Mouse (Mus musculus) gastrocnemius, adult 2 months (tissue): ENCODE measurements around the gene Abhd16b. TPM values are rescaled to one million over a fixed set of nuclear protein-coding genes. Genes with fewer than 3 reads are reported as not detected.

Experiments
- DNase-seq: peaks from one replicate; pipeline ENCODE4 v3.0.0; 2022
- H3K27ac ChIP-seq: fragments of 200-600 bp; 2 replicates; pipeline ENCODE4 v1.8.1; 2022; ENCODE audit warnings: mild to moderate bottlenecking
- H3K4me3 ChIP-seq: fragments of 200-600 bp; 2 replicates; pipeline ENCODE4 v1.8.1; 2022; ENCODE audit warnings: mild to moderate bottlenecking, moderate library complexity
- CTCF ChIP-seq: fragments of 200-600 bp; IDR thresholded peaks from 2 replicates; pipeline ENCODE4 v1.8.1; 2022; ENCODE audit warnings: antibody characterized with exemption, mild to moderate bottlenecking, moderate library complexity
- intact Hi-C: fragments of 180-260 bp; cut with DNase I; formaldehyde crosslinking; loops from one replicate; pipeline ENCODE4 v1.15.1; 2025
- total RNA-seq, 2 experiments: library from RNA; stranded (reverse); gene quantifications; 2 replicates each; pipeline ENCODE4 v1.2.3; 2021

Gene Abhd16b
- total RNA-seq, 2 experiments from 2014 or later = not detected

- Histone ChIP-seq H3K27ac (no peak overlapping the region), H3K4me3 (no peak overlapping the region)
- peak; percentile 36 for DNase-seq
- TF ChIP-seq CTCF = no peak
- intact Hi-C loops = loop anchor here (2.0 kb wide), 1 partner anchor 32 kb away; no protein-coding TSS in a partner anchor
These were observed 29.8 kb upstream of the Abhd16b start for GRCm38 (mm10) chr2:181463008-181463738.

DNA sequence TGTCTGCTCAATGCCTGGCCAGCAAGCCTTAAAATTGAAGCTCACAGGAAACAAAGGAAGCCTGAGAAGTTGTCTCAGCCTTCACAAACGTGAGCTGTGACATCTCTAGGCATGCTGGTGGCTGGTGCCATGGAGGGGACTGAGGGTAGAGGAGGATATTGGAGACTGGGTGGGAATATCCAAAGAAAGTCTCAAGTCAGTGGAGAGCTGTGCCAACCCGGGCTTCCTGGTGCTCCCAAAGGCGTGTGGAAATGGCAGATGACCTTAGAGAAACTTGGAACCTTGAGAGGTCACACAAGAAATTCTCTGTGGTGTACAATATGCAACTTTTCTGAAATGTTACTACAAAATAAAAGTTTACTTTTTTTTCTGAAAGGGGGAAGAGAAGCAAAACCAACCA, 27.6 kb upstream of the Abhd16b start:
- intact Hi-C loops = no loop called here
- no peak overlapping the region for H3K4me3 ChIP-seq
- no peak overlapping the region for H3K27ac ChIP-seq
- DNase-seq = no peak
- TF ChIP-seq CTCF = no peak

- no peak for TF ChIP-seq CTCF
- peak; percentile 33 for DNase-seq
- intact Hi-C loops = no loop called here
- no peak overlapping the region for H3K4me3 ChIP-seq
- H3K27ac ChIP-seq = peak overlapping the region; percentile 87
These were observed 22.7 kb upstream of the Abhd16b start for GRCm38 (mm10) chr2:181470285-181470684.

DNA sequence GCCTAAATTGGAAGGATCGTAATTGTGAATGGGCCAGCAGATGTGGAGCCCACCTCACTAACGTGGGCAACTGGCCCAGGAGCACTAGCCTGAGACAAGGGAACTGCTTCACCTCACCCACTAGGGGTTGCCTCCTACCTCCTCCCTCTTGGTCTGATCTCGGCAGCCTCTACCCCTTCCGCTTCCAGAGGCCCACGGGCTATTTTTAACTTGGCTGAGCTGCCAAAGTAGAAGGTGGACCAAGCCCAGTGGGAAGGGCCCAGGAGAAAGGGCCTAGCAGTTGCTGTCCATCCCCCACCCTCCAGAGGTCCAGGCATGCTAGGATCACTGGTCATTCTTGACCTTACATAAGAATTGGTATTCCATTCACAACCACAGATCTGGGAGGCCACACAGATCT, 21.8 kb upstream of the Abhd16b start:
- Histone ChIP-seq H3K4me3 (peak overlapping the region; percentile 34; the same call in 1 of the 2 replicates), H3K27ac (peak overlapping the region; percentile 87)
- DNase-seq = peak; percentile 80
- intact Hi-C loops = no loop called here
- peak; percentile 15; the same call in 1 of the 2 replicates for TF ChIP-seq CTCF

DNA sequence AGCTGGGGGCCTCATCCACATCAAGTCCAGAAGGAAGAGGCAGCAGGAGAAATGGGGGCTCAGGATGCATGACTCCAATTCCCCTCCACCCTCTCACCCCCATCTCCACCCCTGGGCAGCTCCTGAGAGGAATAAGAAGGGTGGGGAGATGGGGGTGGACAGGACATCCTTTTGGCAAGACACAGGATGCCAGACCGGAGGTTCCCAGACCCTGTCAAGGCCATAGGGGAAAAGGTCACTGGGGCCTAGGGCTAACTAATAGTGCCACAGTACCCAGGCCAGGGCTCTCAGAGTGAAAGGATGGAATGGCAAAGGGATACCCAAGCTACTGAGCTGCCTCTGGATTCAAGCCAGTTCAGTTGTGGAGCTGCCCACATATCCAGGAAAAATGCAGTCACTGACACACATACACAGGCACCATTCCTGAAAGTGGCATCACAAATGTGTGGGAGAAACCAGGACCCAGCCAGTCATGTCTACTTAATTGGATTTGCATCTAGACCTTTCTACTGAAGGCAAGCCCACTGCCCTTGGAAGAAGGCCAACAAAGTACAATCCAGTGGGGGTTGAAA, 20.7 kb upstream of the Abhd16b start:
- intact Hi-C loops = no loop called here
- DNase-seq = peak; percentile 27
- Histone ChIP-seq H3K4me3 (no peak overlapping the region), H3K27ac (peak overlapping the region; percentile 87)
- TF ChIP-seq CTCF = no peak

- TF ChIP-seq CTCF = no peak
- peak overlapping the region; percentile 61 for H3K4me3 ChIP-seq
- intact Hi-C loops = no loop called here
- H3K27ac ChIP-seq = peak overlapping the region; percentile 81
- DNase-seq = no peak
These were observed 9.9 kb upstream of the Abhd16b start for GRCm38 (mm10) chr2:181483120-181483519.

DNA sequence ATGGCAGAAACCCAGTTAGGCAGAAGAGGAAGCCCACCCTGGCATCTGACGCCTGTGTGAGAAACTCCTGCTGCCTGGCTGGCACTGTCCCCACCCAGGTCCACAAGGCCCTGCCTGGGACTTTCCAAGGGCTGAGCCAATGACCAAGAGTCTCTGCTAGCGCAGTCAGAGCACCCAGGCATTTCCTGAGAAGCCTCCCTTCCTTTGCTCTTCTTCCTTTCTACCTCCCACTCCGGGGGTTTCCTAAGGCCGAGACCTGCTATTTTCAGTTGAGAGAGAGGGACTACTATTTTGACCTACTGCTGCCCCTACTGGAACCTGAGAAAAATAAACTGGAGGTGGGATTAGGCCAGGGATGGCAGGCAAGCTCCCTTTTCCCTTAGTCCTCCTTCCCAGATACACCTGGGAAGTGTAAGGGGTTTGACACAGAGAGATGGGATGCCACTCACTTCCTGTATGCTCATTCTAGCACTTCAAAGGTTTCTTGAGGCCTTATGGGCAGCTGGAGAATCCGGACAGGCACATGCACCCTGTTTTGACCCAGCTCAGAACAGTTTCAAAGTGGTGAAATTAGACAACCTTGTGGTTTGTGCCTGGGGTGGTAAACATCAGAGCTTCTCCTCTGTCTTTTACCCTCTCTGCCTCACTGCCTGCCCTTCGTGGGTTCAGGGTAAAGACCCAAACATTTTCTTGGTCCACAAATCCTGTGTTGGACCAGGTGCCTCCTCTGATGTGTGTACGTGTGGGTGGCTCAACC, 9.3 kb upstream of the Abhd16b start:
- DNase-seq = peak; percentile 58
- intact Hi-C loops = no loop called here
- Histone ChIP-seq H3K27ac (peak overlapping the region; percentile 81), H3K4me3 (peak overlapping the region; percentile 61)
- peak; percentile 55 for TF ChIP-seq CTCF

- no peak for TF ChIP-seq CTCF
- Histone ChIP-seq H3K27ac (peak overlapping the region; percentile 81), H3K4me3 (no peak overlapping the region)
- intact Hi-C loops = no loop called here
- DNase-seq = peak; percentile 40
These were observed 8.4 kb upstream of the Abhd16b start for GRCm38 (mm10) chr2:181484456-181485233.

- H3K27ac ChIP-seq = no peak overlapping the region
- no peak for DNase-seq
- H3K4me3 ChIP-seq = no peak overlapping the region
- TF ChIP-seq CTCF = no peak
- intact Hi-C loops = no loop called here
These were observed 7.3 kb upstream of the Abhd16b start for GRCm38 (mm10) chr2:181485741-181486140.

GRCm38 (mm10) chr2:181487338-181488277, 5.4 kb upstream of the Abhd16b start:
- DNase-seq = peak; percentile 31
- H3K27ac ChIP-seq = peak overlapping the region; percentile 73
- intact Hi-C loops = no loop called here
- peak overlapping the region; percentile 9; the same call in 1 of the 2 replicates for H3K4me3 ChIP-seq
- no peak for TF ChIP-seq CTCF

DNA sequence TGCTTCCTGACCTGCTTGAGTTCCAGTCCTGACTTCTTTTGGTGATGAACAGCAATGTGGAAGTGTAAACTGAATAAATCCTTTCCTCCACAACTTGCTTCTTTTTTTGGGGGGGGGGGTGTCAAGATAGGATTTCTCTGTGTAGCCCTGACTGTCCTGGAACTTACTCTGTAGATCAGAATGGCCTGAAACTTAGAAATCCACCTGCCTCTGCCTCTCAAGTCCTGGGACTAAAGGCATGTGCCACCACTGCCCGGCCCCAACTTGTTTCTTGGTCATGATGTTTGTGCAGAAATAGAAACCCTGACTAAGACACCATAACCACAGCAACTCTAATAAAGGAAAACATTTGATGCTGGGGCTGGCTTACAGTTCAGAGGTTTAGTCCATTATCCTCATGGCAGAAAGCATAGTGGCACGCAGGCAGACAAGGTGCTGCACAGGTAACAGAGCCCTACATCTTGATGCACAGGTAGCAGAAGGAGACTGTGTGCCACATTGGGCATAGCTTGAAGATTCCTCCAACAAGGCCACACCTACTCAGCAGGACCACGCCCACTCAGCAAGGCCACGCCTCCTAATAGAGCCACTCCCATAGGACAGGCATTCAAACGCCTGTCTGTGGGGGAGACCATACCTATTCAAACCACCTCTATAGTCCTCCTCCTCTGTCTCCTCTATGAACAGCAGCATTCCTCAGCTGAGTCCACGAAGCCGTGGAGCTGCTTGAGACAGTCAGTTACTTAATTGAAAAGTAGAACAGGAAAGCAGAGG, 1.4 kb upstream of the Abhd16b start:
- peak; percentile 31 for DNase-seq
- TF ChIP-seq CTCF = no peak
- H3K27ac ChIP-seq = no peak overlapping the region
- H3K4me3 ChIP-seq = no peak overlapping the region
- intact Hi-C loops = no loop called here
